Mouse (Mus musculus) heart, embryonic 14.5 days (tissue): ENCODE measurements at regions not wholly inside any gene's neighbourhood (a gene's known extent, or its start where the extent isn't known, plus 50 kb on each side); places are given as distances from the start of the nearest gene placed in this dataset.

Source experiments
- ATAC-seq: fragments of 200-750 bp; cut with Nextera tagmentation; 2 replicates; pipeline ENCODE4 v1.8.0; 2017; ENCODE audit warnings: low read depth, moderate TSS enrichment; ENCODE audit not compliant: insufficient number of reproducible peaks, insufficient read depth, low FRiP score
- H3K27ac ChIP-seq, 2 experiments: fragments of 200-500 bp in 1 of 2; fragments of 300-500 bp in 1 of 2; sonication (generic) in 1 of 2; replicated peaks in 1 of 2; 2 replicates each; pipeline ENCODE4 v1.5.1; 2012 to 2014; ENCODE audit warnings: low read depth in 2 of 2, low read length in 2 of 2, control low read depth in 1 of 2, mild to moderate bottlenecking in 1 of 2, mixed read lengths in 1 of 2; ENCODE audit not compliant: control insufficient read depth in 1 of 2, insufficient read depth in 1 of 2
- H3K27me3 ChIP-seq: fragments of 300-500 bp; sonication (generic); 2 replicates; pipeline ENCODE4 v1.6.1; 2014; ENCODE audit warnings: mild to moderate bottlenecking, low read length, control low read depth; ENCODE audit not compliant: control insufficient read depth, insufficient read depth
- H3K36me3 ChIP-seq: fragments of 300-500 bp; sonication (generic); 2 replicates; pipeline ENCODE4 v1.6.1; 2014; ENCODE audit warnings: mild to moderate bottlenecking, control low read depth, low read length, mixed read lengths; ENCODE audit not compliant: control insufficient read depth, insufficient read depth
- H3K4me1 ChIP-seq, 2 experiments: fragments of 200-500 bp in 1 of 2; fragments of 300-500 bp in 1 of 2; sonication (generic) in 1 of 2; 2 replicates each; pipeline ENCODE4 v1.6.1; 2012 to 2014; ENCODE audit warnings: low read length in 2 of 2, control low read depth in 1 of 2, mixed read lengths in 1 of 2; ENCODE audit not compliant: control insufficient read depth in 2 of 2, insufficient read depth in 2 of 2
- H3K4me2 ChIP-seq: fragments of 300-500 bp; sonication (generic); 2 replicates; pipeline ENCODE4 v1.6.1; 2014; ENCODE audit warnings: mild to moderate bottlenecking, low read length
- H3K4me3 ChIP-seq, 2 experiments: fragments of 200-500 bp in 1 of 2; fragments of 300-500 bp in 1 of 2; sonication (generic) in 1 of 2; 2 replicates each; pipeline ENCODE4 v1.5.1; 2012 to 2014; ENCODE audit warnings: low read length in 2 of 2, mild to moderate bottlenecking in 2 of 2, control low read depth in 1 of 2, low read depth in 1 of 2, moderate library complexity in 1 of 2; ENCODE audit not compliant: control insufficient read depth in 1 of 2, insufficient read depth in 1 of 2
- H3K9ac ChIP-seq: fragments of 300-500 bp; sonication (generic); 2 replicates; pipeline ENCODE4 v1.6.1; 2014; ENCODE audit warnings: mild to moderate bottlenecking, low read length
- H3K9me3 ChIP-seq: fragments of 300-500 bp; sonication (generic); 2 replicates; pipeline ENCODE4 v1.6.1; 2016; ENCODE audit warnings: low read length, control low read depth; ENCODE audit not compliant: control insufficient read depth
- WGBS: fragments of 180-500 bp; shearing (Covaris S2); extraction: QIAGEN DNeasy Blood & Tissue Kit; methylation state at CpG from one replicate; pipeline ENCODE4 v1.1.7; 2014; 5-methylcytosine and 5-hydroxymethylcytosine counted together

DNA sequence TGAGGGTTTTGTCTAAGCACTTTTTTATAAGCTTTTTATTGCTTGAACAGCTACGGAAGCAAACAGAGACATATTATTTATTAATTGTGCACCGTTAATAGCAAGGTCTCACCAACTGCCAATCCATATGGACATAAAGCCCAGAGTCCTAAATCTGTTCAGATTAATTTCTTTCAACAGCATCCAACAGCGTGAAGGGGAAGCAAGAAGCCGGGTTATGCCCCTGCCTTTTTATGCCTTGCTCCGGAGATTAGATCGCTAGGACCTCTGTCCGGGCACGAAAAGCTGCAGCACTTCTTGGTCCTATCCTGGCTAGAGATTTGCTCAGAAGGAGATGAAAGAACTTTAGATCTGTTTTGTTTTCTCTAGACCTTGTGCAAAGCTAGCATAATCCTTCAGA, 289.6 kb upstream of the Epha7 start:
- Histone ChIP-seq H3K36me3 (no peaks in the 10 kb centered on the region), H3K27ac (no peak overlapping the region), H3K9ac (no peak overlapping the region), H3K9me3 (no peaks in the 10 kb centered on the region), H3K4me2 (no peak overlapping the region), H3K4me1 (no peaks in the 10 kb centered on the region; a peak in 1 of 4 replicates), H3K27me3 (no peaks in the 10 kb centered on the region), H3K4me3 (no peak overlapping the region)
- WGBS: 50% methylated on average over 8 of the region's 8 CpGs
- ATAC-seq: no peak

DNA sequence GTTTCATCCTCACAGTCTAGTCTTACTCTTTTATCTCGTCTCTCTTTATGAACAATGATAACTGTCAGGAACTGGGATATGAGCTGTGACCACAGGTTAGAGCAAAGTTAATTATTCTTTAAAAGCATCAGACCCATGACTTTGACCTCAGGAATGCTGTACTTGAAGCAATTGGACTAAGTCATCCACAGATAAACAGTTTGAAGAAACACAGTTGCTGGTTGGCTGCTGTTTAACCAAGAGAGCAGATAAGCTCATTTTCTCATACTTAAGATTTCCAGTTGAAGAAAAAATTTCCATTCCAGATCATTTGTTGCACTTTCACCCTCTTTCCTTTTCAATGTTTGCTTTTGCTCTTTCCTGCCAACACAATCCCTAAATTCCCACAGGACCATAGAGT, 270.7 kb upstream of the Epha7 start:
- Histone ChIP-seq H3K9ac (no peak overlapping the region), H3K9me3 (no peaks in the 10 kb centered on the region), H3K4me2 (no peak overlapping the region), H3K4me1 (no peaks in the 10 kb centered on the region; a peak in 1 of 4 replicates), H3K27ac (no peak overlapping the region), H3K27me3 (no peaks in the 10 kb centered on the region), H3K36me3 (no peaks in the 10 kb centered on the region), H3K4me3 (no peak overlapping the region)
- ATAC-seq: no peak
- WGBS: 29% methylated on average over 1 of the region's 1 CpGs

DNA sequence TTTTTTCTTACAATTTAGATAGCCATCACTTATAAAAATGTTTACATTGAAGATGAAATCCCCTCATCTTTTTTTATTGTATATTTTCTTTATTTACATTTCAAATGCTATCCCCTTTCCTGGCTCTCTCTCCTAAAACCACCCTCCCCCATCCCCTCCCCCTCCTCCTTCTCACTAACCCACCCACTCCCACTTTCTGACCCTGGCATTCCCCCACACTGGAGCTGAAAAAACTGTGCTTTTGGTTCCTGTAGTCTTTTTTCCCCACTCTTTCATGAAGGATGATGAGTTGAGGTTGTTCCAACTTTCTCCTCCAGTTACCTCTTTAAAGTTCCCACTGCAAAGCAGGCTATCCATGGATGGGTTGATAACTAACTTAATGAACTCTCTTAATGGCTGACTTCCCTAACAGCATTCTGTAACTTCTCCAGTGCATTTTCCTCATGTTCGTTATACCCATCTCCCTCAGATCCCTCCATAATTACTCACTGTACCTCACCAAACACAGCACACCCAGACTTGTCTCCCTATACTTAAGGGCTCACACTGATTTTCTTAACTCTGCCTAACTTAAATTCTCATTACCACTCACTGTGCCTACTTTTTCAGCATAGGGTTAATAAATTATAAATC, 270.1 kb upstream of the Epha7 start:
- no peak for ATAC-seq
- Histone ChIP-seq H3K27ac (0 out of 4 replicates have a peak overlapping the region, but pooled peaks of 1 of the 2 experiments have one; percentile 19), H3K4me1 (no peaks in the 10 kb centered on the region; a peak in 1 of 4 replicates), H3K9ac (no peak overlapping the region), H3K4me3 (no peak overlapping the region), H3K4me2 (no peak overlapping the region), H3K9me3 (no peaks in the 10 kb centered on the region), H3K27me3 (no peaks in the 10 kb centered on the region), H3K36me3 (no peaks in the 10 kb centered on the region)
- WGBS: 61% methylated on average over 1 of the region's 1 CpGs

GRCm38 (mm10) chr4:28548231-28548836, 264.6 kb upstream of the Epha7 start:
- Histone ChIP-seq H3K4me1 (0 out of 4 replicates have a peak, but pooled peaks cover 0 to 2% of the 10 kb centered on the region in 2 experiments), H3K36me3 (no peaks in the 10 kb centered on the region), H3K27ac (no peak overlapping the region), H3K27me3 (no peaks in the 10 kb centered on the region), H3K9ac (no peak overlapping the region), H3K4me3 (no peak overlapping the region), H3K4me2 (no peak overlapping the region), H3K9me3 (no peaks in the 10 kb centered on the region)
- 44% methylated on average over 6 of the region's 6 CpGs for WGBS
- ATAC-seq: 0 out of 2 replicates have a peak, but pooled peaks have one; percentile 35

DNA sequence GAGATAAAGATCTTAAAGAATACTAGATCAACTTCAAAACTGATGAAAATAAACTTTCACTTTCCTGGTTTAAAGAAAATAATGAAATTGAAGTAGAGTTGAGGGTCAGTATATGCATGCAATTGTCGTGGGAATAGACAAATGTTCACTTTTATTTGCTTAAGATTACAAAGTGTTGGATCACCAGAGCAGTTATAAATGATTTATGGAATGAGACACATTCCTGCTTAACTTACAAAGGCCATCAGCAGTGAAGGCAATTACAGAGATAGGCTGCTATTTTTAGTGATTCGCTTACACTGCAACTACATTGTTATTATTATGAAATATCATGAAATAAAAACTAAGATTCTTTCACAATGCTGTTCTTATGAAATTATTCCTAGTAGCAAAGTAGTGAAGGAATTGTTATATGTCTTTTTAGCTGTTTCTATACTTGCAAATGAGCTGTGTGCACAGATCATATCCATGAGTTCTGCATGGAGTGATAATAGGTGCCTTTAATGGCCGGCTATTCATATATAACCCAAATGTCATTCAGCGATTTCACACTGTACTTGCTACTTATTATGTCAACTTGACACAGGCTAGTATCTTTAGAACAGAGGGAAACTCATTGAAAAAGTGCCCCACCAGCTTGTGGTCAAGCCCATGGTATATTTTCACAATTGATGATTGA, 241.7 kb upstream of the Epha7 start:
- no peak for ATAC-seq
- no peak overlapping the region for H3K9ac ChIP-seq
- no peak overlapping the region for H3K4me2 ChIP-seq
- 75% methylated on average over 4 of the region's 4 CpGs for WGBS
- H3K9me3 ChIP-seq: no peaks in the 10 kb centered on the region
- no peak overlapping the region for H3K27ac ChIP-seq
- H3K27me3 ChIP-seq: no peaks in the 10 kb centered on the region
- no peaks in the 10 kb centered on the region for H3K4me1 ChIP-seq
- no peak overlapping the region for H3K4me3 ChIP-seq
- no peaks in the 10 kb centered on the region for H3K36me3 ChIP-seq

GRCm38 (mm10) chr4:28588745-28589530, 224.0 kb upstream of the Epha7 start:
- Histone ChIP-seq H3K9ac (no peak overlapping the region), H3K36me3 (no peaks in the 10 kb centered on the region), H3K27ac (no peak overlapping the region), H3K4me3 (no peak overlapping the region), H3K4me2 (no peak overlapping the region), H3K9me3 (no peaks in the 10 kb centered on the region), H3K27me3 (no peaks in the 10 kb centered on the region), H3K4me1 (no peaks in the 10 kb centered on the region)
- ATAC-seq: no peak
- 87% methylated on average over 12 of the region's 12 CpGs for WGBS
